Mouse (Mus musculus) mesoderm, embryonic 11.5 days (tissue): ENCODE data around the gene Cit.

ENCODE experiments used
- DNase-seq: peaks from one replicate; pipeline ENCODE4 v3.0.0-alpha.2; 2012; ENCODE audit warnings: low read depth, low spot score

The Cit gene

GRCm38 (mm10) chr5:115958344-115958743, 113.3 kb downstream of the Cit start:
- DNase-seq, result no peak

GRCm38 (mm10) chr5:115958814-115959213, 113.7 kb downstream of the Cit start:
- no peak for DNase-seq

- no peak for DNase-seq
These were observed 116.7 kb downstream of the Cit start for GRCm38 (mm10) chr5:115961809-115962208.

GRCm38 (mm10) chr5:115971236-115971635, 126.2 kb downstream of the Cit start:
- no peak for DNase-seq

GRCm38 (mm10) chr5:115975672-115976071, 130.6 kb downstream of the Cit start:
- DNase-seq, result no peak

- DNase-seq, result no peak
These were observed 131.4 kb downstream of the Cit start for GRCm38 (mm10) chr5:115976446-115976845.

GRCm38 (mm10) chr5:115977266-115977665, 132.2 kb downstream of the Cit start:
- DNase-seq, result no peak

- no peak for DNase-seq
These were observed 132.7 kb downstream of the Cit start for GRCm38 (mm10) chr5:115977757-115978156.

GRCm38 (mm10) chr5:115978255-115978654, 133.2 kb downstream of the Cit start:
- DNase-seq, result no peak

GRCm38 (mm10) chr5:115979134-115979696, 134.1 kb downstream of the Cit start:
- peak; percentile 31 for DNase-seq

GRCm38 (mm10) chr5:115980537-115980936, 135.5 kb downstream of the Cit start:
- no peak for DNase-seq

- no peak for DNase-seq
These were observed 137.7 kb downstream of the Cit start for GRCm38 (mm10) chr5:115982671-115983373.

GRCm38 (mm10) chr5:115984392-115984791, 139.3 kb downstream of the Cit start:
- DNase-seq, result no peak

GRCm38 (mm10) chr5:115985101-115985500, 140.0 kb downstream of the Cit start:
- no peak for DNase-seq

GRCm38 (mm10) chr5:115987284-115987683, 142.2 kb downstream of the Cit start:
- no peak for DNase-seq

- no peak for DNase-seq
These were observed 146.6 kb downstream of the Cit start for GRCm38 (mm10) chr5:115991717-115992116.

- DNase-seq, result no peak
These were observed 149.0 kb downstream of the Cit start for GRCm38 (mm10) chr5:115994101-115994500.

GRCm38 (mm10) chr5:115997376-115997775, 152.3 kb downstream of the Cit start:
- no peak for DNase-seq

GRCm38 (mm10) chr5:116003154-116003553, 158.1 kb downstream of the Cit start:
- DNase-seq, result no peak

- DNase-seq, result no peak
These were observed 158.7 kb downstream of the Cit start for GRCm38 (mm10) chr5:116003825-116004224.

- no peak for DNase-seq
These were observed 159.2 kb downstream of the Cit start for GRCm38 (mm10) chr5:116004271-116004670.

- no peak for DNase-seq
These were observed 161.4 kb downstream of the Cit start for GRCm38 (mm10) chr5:116006324-116007099.

GRCm38 (mm10) chr5:116007723-116008122, 162.6 kb downstream of the Cit start:
- no peak for DNase-seq
